Mouse (Mus musculus) natural killer cell, adult 2 months (primary cell): Measurements from ENCODE around the gene Rps15.

Experiments used
- DNase-seq, 2 experiments: peaks; one replicate each; pipeline ENCODE4 v3.0.0; 2022; ENCODE audit warnings: low spot score in 2 of 2

Rps15 gene

GRCm38 (mm10) chr10:80315315-80315714, 23.1 kb downstream of the Rps15 start:
- no peak for DNase-seq

DNA sequence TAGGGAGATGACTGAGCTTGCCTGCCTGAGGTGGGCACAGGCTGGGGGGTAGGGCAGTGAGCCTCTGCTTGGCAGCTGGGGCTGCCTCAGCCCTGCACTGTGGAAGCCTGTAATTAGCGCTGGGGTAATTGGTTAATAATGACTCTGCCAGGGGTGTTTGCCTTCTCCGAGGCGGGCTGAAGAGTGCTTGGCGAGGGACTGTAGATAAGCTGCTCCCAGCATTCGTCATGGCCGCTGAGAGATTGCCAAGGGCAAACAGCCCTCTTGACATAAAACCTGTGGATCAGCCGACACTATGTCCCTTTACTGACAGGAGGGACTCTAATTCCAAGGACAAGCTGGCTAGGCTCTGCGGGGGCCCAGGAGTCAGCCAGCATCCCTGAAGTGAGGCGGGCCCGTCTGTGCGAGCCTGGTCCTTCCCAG, 24.1 kb downstream of the Rps15 start:
- DNase-seq = no peak

GRCm38 (mm10) chr10:80317011-80317410, 24.8 kb downstream of the Rps15 start:
- DNase-seq = no peak

- peak; percentile 84 to 88 for DNase-seq
Observed at GRCm38 (mm10) chr10:80320340-80320760, 28.1 kb downstream of the Rps15 start, which contains the start of gene 2310011J03Rik. Gene 2310011J03Rik (minus strand): TSS chr10:80320537.

DNA sequence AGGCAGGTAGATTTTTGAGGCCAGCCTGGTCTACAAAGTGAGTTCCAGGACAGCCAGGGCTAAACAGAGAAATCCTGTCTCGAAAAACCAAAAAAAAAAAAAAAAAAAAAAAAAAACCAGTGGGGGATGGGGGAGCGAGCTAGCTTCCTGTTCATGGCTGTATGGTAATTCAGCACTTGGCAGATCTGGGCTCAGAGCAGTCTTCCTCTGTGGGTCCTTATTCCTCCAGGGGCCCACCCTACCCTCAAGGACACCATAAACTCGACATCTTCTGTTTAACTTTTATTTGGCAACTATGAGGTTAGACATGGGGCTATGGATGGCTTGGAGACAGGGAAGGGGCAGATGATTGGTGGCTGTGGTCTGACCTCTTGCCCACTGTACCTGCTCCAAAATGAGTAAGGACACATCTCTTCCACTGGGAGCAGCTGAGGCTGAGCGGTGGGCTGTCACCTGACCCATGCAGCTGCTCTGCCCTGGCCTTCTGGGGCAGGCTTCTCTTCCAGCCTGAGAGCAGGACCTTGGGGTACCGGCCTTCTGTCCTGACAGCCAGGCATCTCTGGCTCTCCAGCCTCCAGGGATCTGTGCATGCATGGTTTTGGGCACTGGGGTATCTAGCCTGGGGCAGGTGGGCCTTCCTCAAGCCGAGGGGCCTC, 28.9 kb downstream of the Rps15 start:
- DNase-seq = no peak

- no peak for DNase-seq
Observed at GRCm38 (mm10) chr10:80321670-80322581, 29.7 kb downstream of the Rps15 start.

GRCm38 (mm10) chr10:80322811-80323211, 30.6 kb downstream of the Rps15 start:
- DNase-seq = peak; percentile 30 to 43

- DNase-seq = peak; percentile 67 to 73
Observed at GRCm38 (mm10) chr10:80323261-80324119, 31.2 kb downstream of the Rps15 start.

DNA sequence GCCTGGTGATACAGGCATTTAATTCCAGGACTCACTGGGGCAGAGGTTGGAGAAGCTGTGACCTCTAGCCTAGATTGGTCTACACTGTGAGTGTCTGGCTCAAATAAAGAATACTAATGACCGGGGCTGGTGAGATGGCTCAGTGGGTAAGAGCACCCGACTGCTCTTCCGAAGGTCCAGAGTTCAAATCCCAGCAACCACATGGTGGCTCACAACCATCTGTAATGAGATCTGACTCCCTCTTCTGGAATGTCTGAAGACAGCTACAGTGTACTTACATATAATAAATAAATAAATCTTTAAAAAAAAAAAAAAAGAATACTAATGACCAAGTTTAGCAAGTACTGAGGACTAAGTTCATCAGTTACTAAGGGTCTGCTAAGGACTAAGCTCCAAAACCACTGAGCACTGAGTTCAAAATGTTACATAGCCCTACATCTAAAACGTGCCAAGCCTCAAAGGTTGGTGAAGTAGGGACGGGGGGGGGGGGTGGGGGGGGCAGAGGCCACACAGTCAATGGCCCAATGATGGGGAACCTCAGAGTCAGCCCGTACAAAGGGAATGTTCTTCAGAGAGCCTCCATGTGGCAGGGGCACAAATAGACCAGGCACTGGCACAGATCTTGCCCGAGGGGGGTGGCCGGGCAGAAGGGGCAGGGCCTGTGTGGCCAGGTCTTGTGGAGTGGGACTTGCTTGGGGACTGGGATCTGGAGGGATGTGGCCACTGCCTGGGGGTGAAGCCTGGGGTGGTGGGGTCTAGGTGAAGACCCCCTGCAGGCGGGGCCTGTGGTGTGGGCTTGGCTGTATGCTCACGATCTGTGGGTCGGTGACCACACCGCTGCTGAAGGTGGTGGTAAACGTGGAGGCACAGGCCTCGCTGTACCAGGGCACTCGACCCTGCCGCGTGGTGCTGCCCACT, 32.1 kb downstream of the Rps15 start:
- DNase-seq = no peak

DNA sequence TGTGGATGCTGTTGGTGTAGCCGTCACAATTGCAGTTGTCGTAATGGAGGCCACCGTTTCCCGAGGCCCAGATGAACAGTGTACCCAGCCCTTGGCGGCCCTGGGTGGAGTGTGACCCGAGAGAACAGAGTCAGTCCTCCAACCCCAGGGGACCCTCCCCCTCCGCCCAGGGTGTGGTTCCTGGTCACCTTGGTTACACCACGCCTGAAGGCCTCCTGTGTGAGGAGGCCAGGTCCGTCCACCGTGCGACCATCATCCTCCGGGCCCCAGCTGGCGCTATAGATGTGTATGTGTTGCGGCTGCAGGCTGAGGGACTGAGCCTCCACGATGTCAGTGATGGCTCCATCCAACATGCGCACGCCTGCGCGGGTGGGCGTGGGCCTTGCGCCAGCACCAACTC, 32.8 kb downstream of the Rps15 start:
- no peak for DNase-seq

GRCm38 (mm10) chr10:80329273-80330081, 37.2 kb downstream of the Rps15 start, which contains the start of the genes Pcsk4 and Reep6:
Gene Pcsk4 (minus strand): TSS chr10:80329498.
Gene Reep6 (plus strand): TSS chr10:80329953.
- peak; percentile 94 to 97 for DNase-seq

DNA sequence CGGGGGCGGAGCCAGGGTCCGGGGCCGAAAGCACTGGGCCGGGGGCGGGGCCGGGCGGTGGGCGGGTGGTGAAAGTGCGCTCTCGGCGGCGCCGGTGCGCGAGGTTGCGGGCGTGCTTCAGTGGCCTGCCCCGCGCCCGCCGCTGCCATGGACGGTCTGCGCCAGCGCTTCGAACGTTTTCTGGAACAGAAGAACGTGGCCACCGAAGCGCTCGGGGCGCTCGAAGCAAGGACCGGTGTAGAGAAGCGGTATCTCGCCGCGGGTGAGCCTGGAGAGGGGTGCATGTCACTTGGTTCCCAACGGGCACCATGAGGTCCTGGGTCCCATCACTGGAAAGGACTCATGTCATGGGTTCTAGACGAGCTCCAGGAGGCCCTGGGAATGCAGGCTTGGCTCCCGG, 37.8 kb downstream of the Rps15 start:
- DNase-seq = no peak

- DNase-seq = no peak
Observed at GRCm38 (mm10) chr10:80330888-80331287, 38.6 kb downstream of the Rps15 start.

- no peak for DNase-seq
Observed at GRCm38 (mm10) chr10:80331636-80332524, 39.6 kb downstream of the Rps15 start.

GRCm38 (mm10) chr10:80332525-80332989, 40.3 kb downstream of the Rps15 start:
- DNase-seq = no peak

GRCm38 (mm10) chr10:80336263-80336662, 44.0 kb downstream of the Rps15 start:
- DNase-seq = peak in 1 of 2 experiments; percentile 33

DNA sequence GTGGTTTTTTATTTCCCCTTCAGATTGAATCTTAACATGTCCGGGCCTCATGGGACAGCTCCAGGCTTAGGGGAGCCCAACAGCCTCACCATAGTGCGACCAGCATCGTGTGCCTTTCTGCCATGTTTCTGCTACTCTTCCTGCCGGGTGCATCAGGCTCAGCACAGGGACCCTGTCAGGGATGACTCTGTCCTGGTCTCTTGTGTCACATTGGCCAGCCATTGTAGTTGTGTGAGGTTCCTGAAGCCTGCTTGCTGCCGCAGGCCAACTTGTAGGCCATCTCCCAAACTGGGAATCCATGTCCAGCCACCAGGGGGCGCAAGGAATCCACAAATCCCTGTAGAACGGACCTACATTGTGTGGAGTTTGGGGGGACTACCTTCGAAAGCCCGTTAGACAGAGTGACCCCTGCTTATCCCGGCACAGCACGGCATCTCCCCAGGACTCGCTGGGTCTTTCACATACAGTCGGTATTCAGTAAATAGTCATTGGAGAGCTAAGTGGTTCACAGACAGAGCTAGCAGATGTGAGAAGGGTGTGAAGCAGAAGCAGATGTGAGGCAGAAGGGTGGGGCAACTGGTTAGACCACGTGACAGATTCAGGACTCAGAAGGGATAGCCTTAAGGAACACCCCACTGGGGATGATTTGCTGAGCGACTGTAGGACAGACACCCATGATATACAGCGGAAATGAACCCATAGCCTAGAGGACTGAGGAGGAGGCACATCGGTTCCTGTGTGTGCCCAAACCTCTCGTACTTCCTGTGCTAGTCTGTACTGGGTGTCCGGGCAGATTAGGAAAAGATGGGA, 47.9 kb downstream of the Rps15 start:
- peak; percentile 75 to 83 for DNase-seq

DNA sequence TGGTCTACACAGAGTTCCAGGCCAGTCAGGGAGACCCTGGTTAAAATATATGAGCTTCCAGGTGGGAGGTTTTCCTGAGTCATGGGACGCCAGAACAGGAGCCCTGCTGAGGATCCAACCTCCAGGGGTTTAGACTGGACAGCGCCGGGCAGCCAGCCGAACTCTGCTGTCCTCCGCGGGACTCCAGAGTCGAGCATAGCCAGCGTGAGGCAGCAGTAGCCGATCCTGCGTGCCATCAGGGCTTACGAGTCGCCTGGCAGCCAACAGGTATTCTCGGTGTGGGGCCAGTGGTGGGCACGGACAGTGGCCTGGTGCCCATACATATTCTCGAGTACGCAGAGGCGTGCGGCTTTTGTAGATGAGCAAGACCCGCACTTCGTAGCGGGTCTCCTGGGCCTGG, 48.8 kb downstream of the Rps15 start:
- no peak for DNase-seq
